Mouse (Mus musculus) lung, embryonic 14.5 days (tissue): ENCODE data around the gene Adcyap1r1. TPM values are rescaled to one million over a fixed set of nuclear protein-coding genes. Genes with fewer than 3 reads are reported as not detected.

Experiments
- ATAC-seq: fragments of 200-750 bp; cut with Nextera tagmentation; 2 replicates; pipeline ENCODE4 v1.8.0; 2017; ENCODE audit warnings: mild to moderate bottlenecking, moderate TSS enrichment, moderate library complexity; ENCODE audit not compliant: insufficient read depth
- DNase-seq: peaks from one replicate; pipeline ENCODE4 v3.0.0-alpha.2; 2015
- H3K27ac ChIP-seq: fragments of 300-500 bp; sonication (generic); 2 replicates; pipeline ENCODE4 v1.5.1; 2014; ENCODE audit warnings: low read depth, mild to moderate bottlenecking, moderate library complexity
- H3K27me3 ChIP-seq: fragments of 300-500 bp; sonication (generic); 2 replicates; pipeline ENCODE4 v1.6.1; 2014; ENCODE audit warnings: low read length, control low read depth; ENCODE audit not compliant: insufficient read depth
- H3K36me3 ChIP-seq: fragments of 300-500 bp; sonication (generic); 2 replicates; pipeline ENCODE4 v1.6.1; 2014; ENCODE audit warnings: control low read depth; ENCODE audit not compliant: insufficient read depth
- H3K4me1 ChIP-seq: fragments of 300-500 bp; sonication (generic); 2 replicates; pipeline ENCODE4 v1.6.1; 2014; ENCODE audit warnings: antibody characterized with exemption, control low read depth; ENCODE audit not compliant: insufficient read depth
- H3K4me2 ChIP-seq: fragments of 300-500 bp; sonication (generic); 2 replicates; pipeline ENCODE4 v1.6.1; 2014; ENCODE audit warnings: mild to moderate bottlenecking
- H3K4me3 ChIP-seq: fragments of 300-500 bp; sonication (generic); 2 replicates; pipeline ENCODE4 v1.5.1; 2014; ENCODE audit warnings: low read depth, low read length
- H3K9ac ChIP-seq: fragments of 300-500 bp; sonication (generic); 2 replicates; pipeline ENCODE4 v1.6.1; 2014
- H3K9me3 ChIP-seq: fragments of 300-500 bp; sonication (generic); 2 replicates; pipeline ENCODE4 v1.6.1; 2016; ENCODE audit warnings: low read depth, low read length, control low read depth
- CTCF ChIP-seq: IDR thresholded peaks from 2 replicates; pipeline ENCODE4 v1.5.1; 2016; ENCODE audit warnings: antibody characterized with exemption, low read depth
- WGBS: fragments of 180-500 bp; shearing (Covaris S2); extraction: QIAGEN DNeasy Blood & Tissue Kit; methylation state at CpG from one replicate; pipeline ENCODE4 v1.1.7; 2014; 5-methylcytosine and 5-hydroxymethylcytosine counted together
- polyA plus RNA-seq: library from polyadenylated mRNA; unstranded; fragments of >200 nt; fragmentation: Nextera tagmentation; extraction: Ambion mirVana; gene quantifications from 2 replicates; pipeline ENCODE4 v1.2.1, GENCODE M21; 2014

Gene Adcyap1r1
- polyA plus RNA-seq, 1 experiment from 2014 or later: 0.61 TPM

GRCm38 (mm10) chr6:55448976-55449678 lies 2.7 kb upstream of the Adcyap1r1 start:
- no peaks in the 10 kb centered on the region for H3K36me3 ChIP-seq
- no peak overlapping the region for H3K4me2 ChIP-seq
- DNase-seq: no peak
- ATAC-seq: no peak
- no peaks in the 10 kb centered on the region for H3K9me3 ChIP-seq
- H3K27ac ChIP-seq: no peak overlapping the region
- no peak overlapping the region for H3K9ac ChIP-seq
- no peak for TF ChIP-seq CTCF
- 69% methylated on average over 8 of the region's 8 CpGs for WGBS
- peaks cover 39% of the 10 kb centered on the region for H3K27me3 ChIP-seq
- no peaks in the 10 kb centered on the region for H3K4me1 ChIP-seq
- H3K4me3 ChIP-seq: no peak overlapping the region

GRCm38 (mm10) chr6:55452381-55452780 lies 603 bp downstream of the Adcyap1r1 start:
- Histone ChIP-seq H3K36me3 (no peaks in the 10 kb centered on the region), H3K27me3 (peaks cover 42% of the 10 kb centered on the region), H3K9ac (peak overlapping the region; percentile 35; the same call in 1 of the 2 replicates), H3K27ac (no peak overlapping the region), H3K4me2 (peak overlapping the region; percentile 87), H3K9me3 (no peaks in the 10 kb centered on the region), H3K4me1 (no peaks in the 10 kb centered on the region), H3K4me3 (peak overlapping the region; percentile 45)
- 1% methylated on average over 24 of the region's 24 CpGs for WGBS
- ATAC-seq (peak; percentile 39; the same call in 1 of the 2 replicates), DNase-seq (no peak)
- TF ChIP-seq CTCF: no peak

DNA sequence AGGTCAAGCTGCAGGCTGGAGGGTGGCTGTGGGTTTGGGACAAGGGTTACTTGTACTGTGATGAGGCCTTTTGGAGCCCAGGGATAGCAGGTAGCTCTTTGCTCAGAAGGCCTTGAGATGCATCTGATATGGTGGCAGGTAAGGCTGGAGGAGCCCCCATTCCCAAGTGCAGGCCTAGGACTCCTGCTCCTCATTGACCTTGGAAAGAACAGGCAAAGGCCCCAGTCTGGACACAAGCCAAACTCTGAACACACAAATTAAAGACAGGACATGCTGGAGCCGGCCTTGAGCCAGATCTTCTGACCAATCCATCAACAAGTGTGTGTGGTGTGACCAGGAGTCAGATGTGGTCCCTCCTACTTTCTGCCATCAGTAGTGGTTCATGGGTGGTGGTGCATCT lies 1.8 kb downstream of the Adcyap1r1 start:
- 23% methylated on average over 1 of the region's 1 CpGs for WGBS
- DNase-seq: peak; percentile 22
- Histone ChIP-seq H3K4me2 (no peak overlapping the region), H3K4me1 (no peaks in the 10 kb centered on the region), H3K9me3 (no peaks in the 10 kb centered on the region), H3K9ac (no peak overlapping the region), H3K27me3 (peaks cover 42% of the 10 kb centered on the region), H3K27ac (no peak overlapping the region), H3K4me3 (no peak overlapping the region), H3K36me3 (no peaks in the 10 kb centered on the region)
- no peak for TF ChIP-seq CTCF
- ATAC-seq: no peak

GRCm38 (mm10) chr6:55455641-55456040 lies 3.9 kb downstream of the Adcyap1r1 start:
- no peak for TF ChIP-seq CTCF
- no peak for ATAC-seq
- no peak overlapping the region for H3K27ac ChIP-seq
- no peaks in the 10 kb centered on the region for H3K9me3 ChIP-seq
- H3K36me3 ChIP-seq: no peaks in the 10 kb centered on the region
- 80% methylated on average over 5 of the region's 5 CpGs for WGBS
- H3K9ac ChIP-seq: no peak overlapping the region
- H3K27me3 ChIP-seq: peaks cover 33% of the 10 kb centered on the region
- no peak for DNase-seq
- H3K4me3 ChIP-seq: no peak overlapping the region
- H3K4me2 ChIP-seq: no peak overlapping the region
- no peaks in the 10 kb centered on the region for H3K4me1 ChIP-seq

DNA sequence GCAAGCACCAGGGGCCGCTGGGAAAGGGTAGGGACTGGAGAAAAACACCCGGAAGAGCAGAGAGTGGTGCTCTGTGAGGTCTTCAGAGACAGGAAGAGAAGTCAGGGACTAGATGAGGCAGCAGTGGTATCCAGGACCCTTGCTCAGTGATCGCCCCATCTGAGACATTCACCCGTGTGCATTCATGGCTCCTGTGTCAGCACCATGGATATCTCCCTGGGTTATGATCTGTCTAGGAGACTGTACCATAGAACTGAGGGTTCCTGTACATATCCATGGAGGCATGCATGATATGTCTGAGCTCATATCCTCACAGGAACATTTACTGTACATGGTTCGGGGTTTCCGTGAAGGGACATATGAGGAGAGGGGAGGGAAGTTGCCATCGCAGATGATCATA lies 5.9 kb downstream of the Adcyap1r1 start:
- no peaks in the 10 kb centered on the region for H3K9me3 ChIP-seq
- H3K27me3 ChIP-seq: peaks cover 12% of the 10 kb centered on the region
- no peaks in the 10 kb centered on the region for H3K4me1 ChIP-seq
- ATAC-seq: no peak
- H3K4me2 ChIP-seq: no peak overlapping the region
- DNase-seq: peak; percentile 41
- no peak for TF ChIP-seq CTCF
- H3K36me3 ChIP-seq: no peaks in the 10 kb centered on the region
- no peak overlapping the region for H3K4me3 ChIP-seq
- H3K9ac ChIP-seq: no peak overlapping the region
- H3K27ac ChIP-seq: no peak overlapping the region
- 60% methylated on average over 7 of the region's 7 CpGs for WGBS

GRCm38 (mm10) chr6:55458156-55458555 lies 6.4 kb downstream of the Adcyap1r1 start:
- H3K27me3 ChIP-seq: peaks cover 8% of the 10 kb centered on the region
- WGBS: 24% methylated on average over 1 of the region's 1 CpGs
- no peak overlapping the region for H3K4me2 ChIP-seq
- peak; percentile 33; the same call in 1 of the 2 replicates for TF ChIP-seq CTCF
- H3K4me3 ChIP-seq: no peak overlapping the region
- H3K4me1 ChIP-seq: no peaks in the 10 kb centered on the region
- H3K9ac ChIP-seq: no peak overlapping the region
- H3K27ac ChIP-seq: no peak overlapping the region
- no peak for ATAC-seq
- no peak for DNase-seq
- no peaks in the 10 kb centered on the region for H3K36me3 ChIP-seq
- no peaks in the 10 kb centered on the region for H3K9me3 ChIP-seq

DNA sequence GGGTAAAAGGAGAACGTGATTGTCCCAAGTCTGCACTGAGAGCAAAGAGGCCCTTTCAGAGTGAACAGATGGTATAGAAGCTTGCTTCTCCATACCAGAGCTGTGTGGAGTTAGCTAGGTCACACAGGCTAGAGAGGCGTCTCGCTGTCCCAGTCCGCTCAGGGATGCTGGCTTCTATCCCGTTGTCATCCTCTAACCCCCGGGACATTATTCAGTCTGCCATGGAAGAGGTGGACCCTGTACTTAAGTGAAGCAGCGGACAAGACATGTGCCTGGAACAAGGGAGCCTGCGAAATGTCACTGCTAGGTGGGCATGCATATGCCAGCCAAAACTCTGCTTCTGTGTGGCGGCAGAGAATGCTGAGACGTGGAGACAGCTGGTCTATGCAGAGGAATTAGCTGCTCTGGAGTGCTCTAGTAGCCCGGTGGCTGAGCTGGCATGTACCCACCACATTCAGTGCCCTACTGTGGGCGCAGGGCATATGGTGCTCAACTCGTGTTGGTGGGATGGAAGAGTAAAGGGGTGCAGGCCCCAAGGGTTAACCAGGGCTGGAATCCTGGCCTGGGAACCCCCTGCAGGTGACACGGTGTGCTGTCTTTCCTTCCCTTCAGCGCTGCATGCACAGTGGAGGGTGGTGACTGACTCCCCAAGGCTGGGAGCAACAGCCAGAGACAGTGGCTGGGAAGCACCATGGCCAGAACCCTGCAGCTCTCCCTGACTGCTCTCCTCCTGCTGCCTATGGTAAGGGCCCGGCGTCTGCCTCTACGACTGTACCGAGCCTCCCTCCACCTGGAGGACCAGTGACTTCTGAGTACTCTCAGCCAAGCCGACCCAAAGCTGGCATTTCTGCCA lies 8.0 kb downstream of the Adcyap1r1 start:
- H3K4me3 ChIP-seq: no peak overlapping the region
- no peaks in the 10 kb centered on the region for H3K9me3 ChIP-seq
- DNase-seq: no peak
- no peak for TF ChIP-seq CTCF
- 80% methylated on average over 20 of the region's 20 CpGs for WGBS
- H3K27ac ChIP-seq: no peak overlapping the region
- no peaks in the 10 kb centered on the region for H3K4me1 ChIP-seq
- H3K27me3 ChIP-seq: 0 out of 2 replicates have a peak, but pooled peaks cover 2% of the 10 kb centered on the region
- no peak overlapping the region for H3K4me2 ChIP-seq
- no peak overlapping the region for H3K9ac ChIP-seq
- H3K36me3 ChIP-seq: no peaks in the 10 kb centered on the region
- no peak for ATAC-seq
